Mouse (Mus musculus) C2C12 (cell line): Measurements from ENCODE around the gene Zfp423.

ENCODE experiments used
- CEBPB ChIP-seq: IDR thresholded peaks from one replicate; pipeline ENCODE4 v1.6.1; 2011; ENCODE audit warnings: low read depth, mild to moderate bottlenecking, control low read depth, moderate library complexity
- CTCF ChIP-seq: IDR thresholded peaks from one replicate; pipeline ENCODE4 v1.5.1; 2011; ENCODE audit not compliant: control insufficient read depth, insufficient read depth, insufficient read length
- MAX ChIP-seq: IDR thresholded peaks from one replicate; pipeline ENCODE4 v1.6.1; 2011; ENCODE audit warnings: mild to moderate bottlenecking, control low read depth
- MYOG ChIP-seq: IDR thresholded peaks from one replicate; pipeline ENCODE4 v1.6.1; 2011; ENCODE audit not compliant: control insufficient read depth, insufficient read length; ENCODE audit errors: extremely low read depth
- USF1 ChIP-seq: IDR thresholded peaks from one replicate; pipeline ENCODE4 v1.6.1; 2011; ENCODE audit warnings: low read depth, mild to moderate bottlenecking, control low read depth, moderate library complexity

GRCm38 (mm10) chr8:87657488-87657887 is 301.9 kb downstream of the Zfp423 start:
- TF ChIP-seq CTCF (no peak), CEBPB (no peak), USF1 (no peak), MAX (no peak), MYOG (no peak)
